Mouse (Mus musculus) G1E-ER4 (cell line): ENCODE measurements around the gene Rhebl1. TPM values are rescaled to one million over a fixed set of nuclear protein-coding genes. Genes with fewer than 3 reads are reported as not detected.

ENCODE experiments used
- GATA1 ChIP-seq: IDR thresholded peaks from one replicate; pipeline ENCODE4 v1.8.0; 2012; ENCODE audit warnings: low read length, inconsistent platforms
- polyA plus RNA-seq: library from polyadenylated mRNA; stranded (reverse); fragments of >175 nt; gene quantifications from 2 replicates; pipeline ENCODE4 v1.2.3, GENCODE M21; 2012

The Rhebl1 gene
- polyA plus RNA-seq, 1 experiment, result 2.4 TPM

GRCm38 (mm10) chr15:98887526-98887925 is 6.8 kb downstream of the Rhebl1 start:
- TF ChIP-seq GATA1, result no peak

- no peak for TF ChIP-seq GATA1
These were observed 7.5 kb downstream of the Rhebl1 start for GRCm38 (mm10) chr15:98886667-98887387.

- no peak for TF ChIP-seq GATA1
These were observed 10.2 kb downstream of the Rhebl1 start for GRCm38 (mm10) chr15:98884106-98884505.

GRCm38 (mm10) chr15:98883661-98884060 is 10.7 kb downstream of the Rhebl1 start:
- TF ChIP-seq GATA1, result no peak

- TF ChIP-seq GATA1, result no peak
These were observed 12.7 kb downstream of the Rhebl1 start for GRCm38 (mm10) chr15:98881656-98882008.

GRCm38 (mm10) chr15:98880978-98881655 is 13.2 kb downstream of the Rhebl1 start:
- no peak for TF ChIP-seq GATA1

- TF ChIP-seq GATA1, result no peak
These were observed 17.0 kb downstream of the Rhebl1 start for GRCm38 (mm10) chr15:98877331-98877730.

GRCm38 (mm10) chr15:98871916-98872888 is 22.1 kb downstream of the Rhebl1 start:
- TF ChIP-seq GATA1, result no peak

GRCm38 (mm10) chr15:98871070-98871915 is 23.0 kb downstream of the Rhebl1 start, which contains the start of gene Kmt2d:
TSS of gene Kmt2d (minus strand) at chr15:98871204.
- TF ChIP-seq GATA1, result no peak

- TF ChIP-seq GATA1, result no peak
These were observed 23.9 kb downstream of the Rhebl1 start for GRCm38 (mm10) chr15:98870179-98871069.

- no peak for TF ChIP-seq GATA1
These were observed 24.8 kb downstream of the Rhebl1 start for GRCm38 (mm10) chr15:98869342-98870178.

- TF ChIP-seq GATA1, result no peak
These were observed 25.8 kb downstream of the Rhebl1 start for GRCm38 (mm10) chr15:98868346-98869063.
